Mouse (Mus musculus): ENCODE results near the gene Ahdc1. TPM values are rescaled to one million over a fixed set of nuclear protein-coding genes. Genes with fewer than 3 reads are reported as not detected.

The Ahdc1 gene
- total RNA-seq, 1 experiment from 2014 or later, result 9.1 TPM

GRCm38 (mm10) chr4:133032410-133033095, 21.5 kb downstream of the Ahdc1 start:
- ATAC-seq (ENCODE audit: extremely low read depth, insufficient number of reproducible peaks, low FRiP score, poor library complexity, severe bottlenecking), result no peak

GRCm38 (mm10) chr4:133034478-133034877, 23.4 kb downstream of the Ahdc1 start:
- no peak for ATAC-seq (ENCODE audit: extremely low read depth, insufficient number of reproducible peaks, low FRiP score, poor library complexity, severe bottlenecking)

DNA sequence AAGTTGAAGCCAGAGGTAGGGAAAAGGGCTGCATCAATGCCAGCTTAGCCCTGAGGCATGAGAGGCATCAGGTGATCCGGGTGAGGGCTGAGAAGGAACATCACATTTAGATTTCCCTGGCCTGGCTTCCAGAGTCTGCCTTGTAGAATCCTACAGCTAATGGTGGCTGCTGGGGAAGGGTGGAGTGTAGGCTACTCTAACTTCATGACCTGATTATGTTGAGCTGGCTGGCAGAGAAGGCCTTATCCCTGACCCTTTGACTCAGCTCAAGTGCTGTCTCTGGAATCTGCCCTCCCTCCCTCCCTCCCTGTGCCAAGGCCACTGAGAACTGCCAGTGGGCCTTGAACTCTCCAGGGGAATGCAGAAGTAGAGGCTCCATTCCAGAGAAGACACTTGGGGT, 24.4 kb downstream of the Ahdc1 start:
- ATAC-seq (ENCODE audit: extremely low read depth, insufficient number of reproducible peaks, low FRiP score, poor library complexity, severe bottlenecking), result no peak

- no peak for ATAC-seq (ENCODE audit: extremely low read depth, insufficient number of reproducible peaks, low FRiP score, poor library complexity, severe bottlenecking)
Measured at GRCm38 (mm10) chr4:133035946-133036345, 24.9 kb downstream of the Ahdc1 start.

GRCm38 (mm10) chr4:133037293-133037692, 26.2 kb downstream of the Ahdc1 start:
- ATAC-seq (ENCODE audit: extremely low read depth, insufficient number of reproducible peaks, low FRiP score, poor library complexity, severe bottlenecking), result no peak

DNA sequence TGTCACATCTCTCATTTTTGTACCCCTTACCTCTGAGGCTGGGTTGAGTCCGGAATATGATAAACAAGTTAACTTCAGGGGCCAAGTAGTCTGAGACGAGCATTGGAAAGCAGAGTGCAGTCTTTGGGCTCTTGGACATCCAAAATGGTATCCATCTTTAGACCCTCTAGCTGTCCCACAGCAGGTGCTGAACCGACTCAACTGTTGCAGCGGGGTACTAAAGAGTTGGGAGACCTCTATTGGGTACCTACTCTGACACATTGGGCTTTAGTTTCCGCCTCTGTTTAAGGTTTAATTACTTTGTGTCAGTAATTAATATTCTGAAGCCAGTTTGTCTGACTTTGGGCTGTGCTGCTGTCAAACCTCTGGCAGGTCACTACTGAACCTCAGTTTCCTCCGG, 26.7 kb downstream of the Ahdc1 start:
- ATAC-seq (ENCODE audit: extremely low read depth, insufficient number of reproducible peaks, low FRiP score, poor library complexity, severe bottlenecking), result no peak

- no peak for ATAC-seq (ENCODE audit: extremely low read depth, insufficient number of reproducible peaks, low FRiP score, poor library complexity, severe bottlenecking)
Measured at GRCm38 (mm10) chr4:133038521-133039115, 27.6 kb downstream of the Ahdc1 start.

- no peak for ATAC-seq (ENCODE audit: extremely low read depth, insufficient number of reproducible peaks, low FRiP score, poor library complexity, severe bottlenecking)
Measured at GRCm38 (mm10) chr4:133039116-133039819, 28.2 kb downstream of the Ahdc1 start.

GRCm38 (mm10) chr4:133039832-133040231, 28.8 kb downstream of the Ahdc1 start:
- no peak for ATAC-seq (ENCODE audit: extremely low read depth, insufficient number of reproducible peaks, low FRiP score, poor library complexity, severe bottlenecking)

DNA sequence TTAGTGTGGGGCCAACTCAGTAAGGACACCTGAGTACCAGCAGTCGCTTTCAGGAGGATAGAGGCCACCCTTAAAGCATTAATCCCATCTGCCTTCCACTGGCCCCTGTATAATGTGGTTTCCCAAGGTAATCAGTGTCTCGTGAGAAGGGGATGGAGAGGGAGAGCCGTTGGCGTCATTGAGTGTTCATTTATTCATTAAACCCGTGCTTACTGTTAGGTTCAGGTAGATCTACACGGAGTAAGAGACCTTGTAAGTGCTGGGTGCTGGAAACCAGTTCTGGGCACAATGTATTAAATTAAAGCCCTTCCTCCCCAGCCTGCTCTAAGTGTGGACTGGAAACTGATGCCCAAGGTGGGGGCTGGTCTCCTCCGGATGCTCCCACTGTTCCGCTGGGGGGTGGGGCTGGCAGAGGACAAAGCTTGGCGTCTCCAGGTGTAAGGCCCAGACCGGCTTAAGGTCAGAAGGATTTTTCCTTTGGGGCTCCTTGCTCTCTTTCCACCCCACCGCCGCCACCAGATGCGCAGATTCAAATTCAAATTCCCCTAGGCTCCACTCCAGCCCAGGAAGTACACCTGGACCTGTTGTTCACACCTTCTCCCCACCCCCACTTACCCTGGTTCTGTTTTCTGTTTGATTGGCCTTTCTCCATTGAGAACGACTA, 29.3 kb downstream of the Ahdc1 start:
- ATAC-seq (ENCODE audit: extremely low read depth, insufficient number of reproducible peaks, low FRiP score, poor library complexity, severe bottlenecking), result no peak

- no peak for ATAC-seq (ENCODE audit: extremely low read depth, insufficient number of reproducible peaks, low FRiP score, poor library complexity, severe bottlenecking)
Measured at GRCm38 (mm10) chr4:133042244-133042643, 31.2 kb downstream of the Ahdc1 start.

GRCm38 (mm10) chr4:133042651-133043635, 31.9 kb downstream of the Ahdc1 start:
- no peak for ATAC-seq (ENCODE audit: extremely low read depth, insufficient number of reproducible peaks, low FRiP score, poor library complexity, severe bottlenecking)

GRCm38 (mm10) chr4:133043798-133044646, 33.0 kb downstream of the Ahdc1 start:
- ATAC-seq (ENCODE audit: extremely low read depth, insufficient number of reproducible peaks, low FRiP score, poor library complexity, severe bottlenecking), result no peak

- no peak for ATAC-seq (ENCODE audit: extremely low read depth, insufficient number of reproducible peaks, low FRiP score, poor library complexity, severe bottlenecking)
Measured at GRCm38 (mm10) chr4:133044647-133045094, 33.6 kb downstream of the Ahdc1 start.

DNA sequence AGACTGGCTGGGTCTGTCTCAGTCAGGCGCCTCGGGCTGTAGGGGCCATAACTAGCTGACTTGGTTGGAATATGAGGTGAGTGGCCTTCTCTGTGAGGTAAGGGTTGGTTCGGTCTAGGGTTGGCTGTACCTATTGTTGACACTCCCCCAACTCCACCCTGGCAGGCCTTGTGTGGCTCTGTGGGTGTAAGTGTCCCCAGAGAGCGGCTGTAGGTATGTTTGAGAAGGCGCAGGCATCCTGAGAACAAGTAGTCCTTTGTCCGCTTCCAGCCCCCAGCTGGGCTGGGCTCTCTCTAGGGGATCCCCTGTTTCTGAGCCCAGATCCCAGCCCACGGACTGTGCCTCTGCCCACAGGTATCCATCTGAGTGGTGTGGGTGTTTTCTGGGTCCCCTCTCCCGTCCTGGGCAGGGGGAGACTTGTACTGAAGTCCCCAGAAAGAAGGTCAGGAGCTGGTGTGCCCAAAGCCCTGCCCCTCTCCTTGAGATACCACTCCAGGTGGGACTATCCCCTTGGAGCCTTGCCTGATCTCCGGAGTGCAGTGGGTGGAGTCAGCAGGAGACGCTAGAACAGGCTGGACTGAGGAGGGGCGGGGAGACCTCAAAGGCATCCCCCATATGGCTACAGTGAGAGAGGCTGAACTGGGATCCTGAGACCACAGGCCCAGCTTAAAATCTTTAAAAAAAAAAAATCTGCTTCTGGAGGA, 34.9 kb downstream of the Ahdc1 start:
- ATAC-seq (ENCODE audit: extremely low read depth, insufficient number of reproducible peaks, low FRiP score, poor library complexity, severe bottlenecking), result no peak

- ATAC-seq (ENCODE audit: extremely low read depth, insufficient number of reproducible peaks, low FRiP score, poor library complexity, severe bottlenecking), result no peak
Measured at GRCm38 (mm10) chr4:133046691-133047352, 35.8 kb downstream of the Ahdc1 start.
